Mouse (Mus musculus) MEL (cell line): ENCODE measurements around the gene Ptprk. TPM values are rescaled to one million over a fixed set of nuclear protein-coding genes. Genes with fewer than 3 reads are reported as not detected.

ENCODE experiments used
- DNase-seq: peaks from one replicate; pipeline ENCODE4 v3.0.0; 2011; ENCODE audit warnings: low read depth, low spot score
- H3K27ac ChIP-seq: 2 replicates; pipeline ENCODE4 v1.5.1; 2012; ENCODE audit warnings: low read depth, mild to moderate bottlenecking, control low read depth, low read length, moderate library complexity; ENCODE audit not compliant: control insufficient read depth
- H3K27me3 ChIP-seq, 2 experiments: fragments of 150-350 bp in 1 of 2; sonication (generic) in 1 of 2; 2 replicates each; pipeline ENCODE4 v1.6.1; 2012; ENCODE audit warnings: low read length in 2 of 2, mild to moderate bottlenecking in 2 of 2, improper control_type of control experiment in 1 of 2, moderate library complexity in 1 of 2; ENCODE audit not compliant: insufficient read depth in 2 of 2, control insufficient read depth in 1 of 2
- H3K36me3 ChIP-seq, 2 experiments: 2 replicates each; pipeline ENCODE4 v1.6.1; 2012 to 2014; ENCODE audit warnings: low read length in 2 of 2, improper control_type of control experiment in 1 of 2, inconsistent platforms in 1 of 2, mild to moderate bottlenecking in 1 of 2; ENCODE audit not compliant: insufficient read depth in 2 of 2, control insufficient read depth in 1 of 2
- H3K4me1 ChIP-seq, 2 experiments: fragments of 150-350 bp in 1 of 2; sonication (generic) in 1 of 2; 2 replicates each; pipeline ENCODE4 v1.6.1; 2012; ENCODE audit warnings: low read length in 2 of 2, improper control_type of control experiment in 1 of 2, mild to moderate bottlenecking in 1 of 2; ENCODE audit not compliant: insufficient read depth in 2 of 2, control insufficient read depth in 1 of 2
- H3K4me3 ChIP-seq, 2 experiments: fragments of 150-350 bp in 1 of 2; sonication (generic) in 1 of 2; 2 replicates each; pipeline ENCODE4 v1.5.1; 2012; ENCODE audit warnings: low read depth in 2 of 2, low read length in 2 of 2, mild to moderate bottlenecking in 2 of 2, moderate library complexity in 2 of 2, control low read depth in 1 of 2, improper control_type of control experiment in 1 of 2; ENCODE audit not compliant: control insufficient read depth in 1 of 2, insufficient read depth in 1 of 2
- H3K79me2 ChIP-seq: 2 replicates; pipeline ENCODE4 v1.6.1; 2012; ENCODE audit warnings: mild to moderate bottlenecking, low read length, moderate library complexity; ENCODE audit not compliant: control insufficient read depth, poor library complexity, insufficient read depth
- H3K9ac ChIP-seq: 2 replicates; pipeline ENCODE4 v1.6.1; 2012; ENCODE audit warnings: low read depth, mild to moderate bottlenecking, control low read depth, low read length, moderate library complexity; ENCODE audit not compliant: control insufficient read depth, poor library complexity, severe bottlenecking
- H3K9me3 ChIP-seq: fragments of 150-350 bp; sonication (generic); replicated peaks from 2 replicates; pipeline ENCODE4 v1.6.1; 2012; ENCODE audit warnings: mild to moderate bottlenecking, low read length, improper control_type of control experiment, moderate library complexity; ENCODE audit not compliant: insufficient read depth
- CTCF ChIP-seq, 3 experiments: IDR thresholded peaks in 2 of 3; conservative IDR thresholded peaks in 1 of 3; 2 replicates each; pipeline ENCODE4 v1.5.1; 2011 to 2012; ENCODE audit warnings: low read length in 3 of 3, low read depth in 2 of 3, mild to moderate bottlenecking in 2 of 3, improper control_type of control experiment in 1 of 3, inconsistent platforms in 1 of 3, mixed read lengths in 1 of 3, moderate library complexity in 1 of 3; ENCODE audit not compliant: control insufficient read depth in 1 of 3, insufficient read depth in 1 of 3, poor library complexity in 1 of 3, severe bottlenecking in 1 of 3
- E2F4 ChIP-seq: IDR thresholded peaks from 2 replicates; pipeline ENCODE4 v1.6.1; 2011; ENCODE audit warnings: low read depth, low read length, improper control_type of control experiment, borderline replicate concordance
- EP300 ChIP-seq, 2 experiments: IDR thresholded peaks; 2 replicates each; pipeline ENCODE4 v1.6.1; 2011; ENCODE audit warnings: improper control_type of control experiment in 2 of 2, low read length in 2 of 2, low read depth in 1 of 2, mild to moderate bottlenecking in 1 of 2
- JUND ChIP-seq: IDR thresholded peaks from 2 replicates; pipeline ENCODE4 v1.6.1; 2011; ENCODE audit warnings: low read depth, mild to moderate bottlenecking, improper control_type of control experiment, low read length
- MAFK ChIP-seq: IDR thresholded peaks from 2 replicates; pipeline ENCODE4 v1.6.1; 2011; ENCODE audit warnings: low read depth, mild to moderate bottlenecking, low read length, improper control_type of control experiment, borderline replicate concordance
- MXI1 ChIP-seq: IDR thresholded peaks from 2 replicates; pipeline ENCODE4 v1.6.1; 2011; ENCODE audit warnings: mild to moderate bottlenecking, low read depth, low read length, improper control_type of control experiment
- MYC ChIP-seq: IDR thresholded peaks from 2 replicates; pipeline ENCODE4 v1.6.1; 2011; ENCODE audit warnings: low read depth, mild to moderate bottlenecking, low read length, improper control_type of control experiment, moderate library complexity
- NRF1 ChIP-seq: IDR thresholded peaks from 2 replicates; pipeline ENCODE4 v1.6.1; 2014; ENCODE audit warnings: low read depth, mild to moderate bottlenecking, inconsistent platforms, low read length, improper control_type of control experiment, moderate library complexity; ENCODE audit not compliant: poor library complexity, insufficient read depth, severe bottlenecking
- POLR2AphosphoS2 ChIP-seq: IDR thresholded peaks from 2 replicates; pipeline ENCODE4 v1.6.1; 2011; ENCODE audit warnings: low read length, improper control_type of control experiment
- POLR2AphosphoS5 ChIP-seq: IDR thresholded peaks from 2 replicates; pipeline ENCODE4 v1.6.1; 2012; ENCODE audit warnings: low read depth, borderline replicate concordance, mild to moderate bottlenecking, inconsistent platforms, low read length, moderate library complexity, mixed read lengths
- SIN3A ChIP-seq: IDR thresholded peaks from 2 replicates; pipeline ENCODE4 v1.6.1; 2012; ENCODE audit warnings: low read length, improper control_type of control experiment, inconsistent platforms
- TAL1 ChIP-seq: IDR thresholded peaks from 2 replicates; pipeline ENCODE4 v1.6.1; 2012; ENCODE audit warnings: mild to moderate bottlenecking, inconsistent platforms, low read length, moderate library complexity, mixed read lengths
- TBP ChIP-seq: IDR thresholded peaks from 2 replicates; pipeline ENCODE4 v1.8.0; 2011; ENCODE audit warnings: low read depth, low read length, improper control_type of control experiment
- UBTF ChIP-seq: IDR thresholded peaks from 2 replicates; pipeline ENCODE4 v1.6.1; 2012; ENCODE audit warnings: low read depth, mild to moderate bottlenecking, inconsistent platforms, low read length, improper control_type of control experiment, moderate library complexity, borderline replicate concordance; ENCODE audit not compliant: insufficient read depth
- USF1 ChIP-seq: IDR thresholded peaks from 2 replicates; pipeline ENCODE4 v1.6.1; 2014; ENCODE audit warnings: low read depth, mild to moderate bottlenecking, inconsistent platforms, low read length, improper control_type of control experiment, moderate library complexity
- ZC3H11A ChIP-seq: IDR thresholded peaks from 2 replicates; pipeline ENCODE4 v1.6.1; 2012; ENCODE audit warnings: low read depth, mild to moderate bottlenecking, inconsistent platforms, low read length, improper control_type of control experiment
- ZKSCAN1 ChIP-seq: IDR thresholded peaks from 2 replicates; pipeline ENCODE4 v1.6.1; 2012; ENCODE audit warnings: low read depth, mild to moderate bottlenecking, inconsistent platforms, low read length, improper control_type of control experiment, moderate library complexity
- polyA plus RNA-seq, 2 experiments: library from polyadenylated mRNA; stranded (reverse) in 1 of 2; unstranded in 1 of 2; fragments of >175 nt in 1 of 2; fragments of >200 nt in 1 of 2; gene quantifications; 2 replicates each; pipeline versions ENCODE4 v1.2.1 to v1.2.4; 2012; ENCODE audit warnings: low replicate concordance in 2 of 2, low read depth in 1 of 2; ENCODE audit not compliant: insufficient read length in 2 of 2, insufficient read depth in 1 of 2, missing spikeins in 1 of 2
- total RNA-seq: library from RNA; depleted of rRNA; stranded (reverse); fragments of 300-350 nt; gene quantifications from 2 replicates; pipeline ENCODE4 v1.2.3, GENCODE M21; 2012

Ptprk gene
- total and polyA plus RNA-seq, 3 experiments = under 0.01 TPM; not detected in 2

GRCm38 (mm10) chr10:28540595-28540994 lies 466.0 kb downstream of the Ptprk start:
- TF ChIP-seq MYC = no peak
- no peak for TF ChIP-seq ZKSCAN1
- no peak for TF ChIP-seq ZC3H11A
- no peak for TF ChIP-seq EP300 (IDR thresholded peaks at IDR 0.05; ENCODE audit: low read depth in 1 of 2, low read length in 2 of 2)
- no peak for TF ChIP-seq TAL1
- TF ChIP-seq JUND = no peak
- no peak for TF ChIP-seq SIN3A
- no peak for TF ChIP-seq CTCF (IDR thresholded peaks at IDR 0.05 in 2 of 3, conservative IDR thresholded peaks at IDR 0.05 in 1 of 3; ENCODE audit: control insufficient read depth in 1 of 3, insufficient read depth in 1 of 3, low read depth in 2 of 3, low read length in 3 of 3, poor library complexity in 1 of 3, severe bottlenecking in 1 of 3)
- no peaks in the 10 kb centered on the region for H3K27me3 ChIP-seq
- H3K79me2 ChIP-seq = no peaks in the 10 kb centered on the region
- no peaks in the 10 kb centered on the region for H3K4me1 ChIP-seq
- H3K9ac ChIP-seq = no peak overlapping the region
- H3K36me3 ChIP-seq = no peaks in the 10 kb centered on the region; a peak in 1 of 4 replicates
- DNase-seq = no peak
- no peak overlapping the region for H3K27ac ChIP-seq
- H3K4me3 ChIP-seq = peak overlapping the region in 1 of 2 experiments; percentile 35; a peak in 1 of 4 replicates
- no peaks in the 10 kb centered on the region for H3K9me3 ChIP-seq

- no peak overlapping the region for H3K27ac ChIP-seq
- H3K27me3 ChIP-seq = no peaks in the 10 kb centered on the region
- no peaks in the 10 kb centered on the region; a peak in 1 of 4 replicates for H3K36me3 ChIP-seq
- no peak for DNase-seq
- H3K4me1 ChIP-seq = no peaks in the 10 kb centered on the region
- H3K4me3 ChIP-seq = no peak overlapping the region
- H3K9ac ChIP-seq = no peak overlapping the region
- TF ChIP-seq E2F4 (no peak), POLR2AphosphoS2 (no peak), MXI1 (no peak), NRF1 (no peak), MAFK (no peak), UBTF (no peak), TBP (no peak), USF1 (no peak), POLR2AphosphoS5 (no peak)
- no peaks in the 10 kb centered on the region for H3K79me2 ChIP-seq
- H3K9me3 ChIP-seq = no peaks in the 10 kb centered on the region
These were observed 468.1 kb downstream of the Ptprk start for GRCm38 (mm10) chr10:28542754-28543153.
